Mouse (Mus musculus) thymus, adult 2 months (tissue): Measurements from ENCODE around the gene Cdk10.

ENCODE experiments used
- CTCF ChIP-seq: fragments of 200-500 bp; IDR thresholded peaks from 2 replicates; pipeline ENCODE4 v1.5.1; 2012; ENCODE audit warnings: mild to moderate bottlenecking, control low read depth, low read length, moderate library complexity, borderline replicate concordance; ENCODE audit not compliant: control insufficient read depth, poor library complexity, insufficient read depth; ENCODE audit errors: extremely low read depth
- POLR2A ChIP-seq: fragments of 200-500 bp; IDR thresholded peaks from 2 replicates; pipeline ENCODE4 v1.6.1; 2012; ENCODE audit warnings: mild to moderate bottlenecking, low read length, control low read depth, moderate library complexity; ENCODE audit not compliant: control insufficient read depth, poor library complexity, insufficient read depth; ENCODE audit errors: extremely low read depth

GRCm38 (mm10) chr8:123188006-123188405 lies 36.6 kb upstream of the Cdk10 start:
- TF ChIP-seq CTCF (no peak), POLR2A (no peak)
